ENCODE assay signal across 9 mouse cellular contexts in the genomic region with DNA sequence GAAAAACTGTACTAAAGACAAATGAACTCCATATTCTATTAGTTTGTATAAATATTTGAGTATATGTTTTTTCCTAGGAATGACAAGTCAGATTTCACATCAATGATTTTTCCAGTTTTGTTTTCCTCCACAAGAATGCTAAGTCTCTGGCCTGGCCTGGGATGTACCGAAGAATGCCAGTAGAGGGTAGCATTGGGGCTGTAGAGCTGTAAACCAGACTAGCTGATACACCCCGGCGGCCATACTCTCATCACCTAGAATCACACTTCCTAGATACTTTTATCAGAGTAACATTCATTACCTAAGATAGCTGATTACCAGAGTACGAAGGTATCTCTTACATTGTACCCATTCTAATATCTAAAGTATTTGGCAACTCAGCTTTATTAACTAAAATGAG.
DNase-seq lines count a peak whose midpoint lies in the region; TF ChIP-seq lines count a peak whose summit lies in the region.
"Had no signal": no experiment of that assay in that cellular context is flagged by ENCODE, and none has a peak within 500 bp of the region (broad histone marks: within the 10 kb centered on the region; RNA-seq: fewer than 3 reads in every experiment).

No protein-coding gene starts in this region.

- no peaks in the 10 kb centered on the region for H3K9me3 ChIP-seq in MEL (replicated peaks; ENCODE audit: insufficient read depth, low read length)
- H3K9me3 ChIP-seq: limb, embryonic 15.5 days had no signal

- TF ChIP-seq RAD21 in MEL (IDR thresholded peaks at IDR 0.05; ENCODE audit: low read depth, low read length), result peak; percentile 63

- no peak for TF ChIP-seq EP300 in MEL (IDR thresholded peaks at IDR 0.05; ENCODE audit: low read depth in 1 of 2, low read length in 2 of 2)

- H3K9ac ChIP-seq in MEL (ENCODE audit: control insufficient read depth, low read depth, low read length, poor library complexity, severe bottlenecking), result no peak overlapping the region
- H3K9ac ChIP-seq: limb, embryonic 15.5 days had no signal

- H3K27ac ChIP-seq in MEL (ENCODE audit: control insufficient read depth, low read depth, low read length), result no peak overlapping the region
- no peak overlapping the region for H3K27ac ChIP-seq in embryonic fibroblast, embryonic 13.5 days (ENCODE audit: insufficient read depth, low read length)
- H3K27ac ChIP-seq: limb, embryonic 15.5 days had no signal

- WGBS in lung, adult 2 months, result 11% methylated on average over 4 of the region's 4 CpGs

- TF ChIP-seq CTCF in MEL (IDR thresholded peaks at IDR 0.05 in 2 of 3, conservative IDR thresholded peaks at IDR 0.05 in 1 of 3; ENCODE audit: control insufficient read depth in 1 of 3, insufficient read depth in 1 of 3, low read depth in 2 of 3, low read length in 3 of 3, poor library complexity in 1 of 3, severe bottlenecking in 1 of 3), result peak; percentile 40 to 70 (median 59)
- TF ChIP-seq CTCF in embryonic fibroblast, embryonic 13.5 days (IDR thresholded peaks at IDR 0.05; ENCODE audit: borderline replicate concordance, insufficient read depth, low read length), result peak; percentile 50; the same call in 1 of the 2 replicates
- peak; percentile 62 for TF ChIP-seq CTCF in lung, adult 2 months (IDR thresholded peaks at IDR 0.05; ENCODE audit: insufficient read depth, low read length)

- peaks cover 12 to 13% of the 10 kb centered on the region in 2 experiments for H3K4me1 ChIP-seq in MEL (ENCODE audit: control insufficient read depth in 1 of 2, insufficient read depth in 2 of 2, low read length in 2 of 2)
- H3K4me1 ChIP-seq in embryonic fibroblast, embryonic 13.5 days (ENCODE audit: control insufficient read depth, insufficient read depth, low read length), result no peaks in the 10 kb centered on the region
- no peaks in the 10 kb centered on the region for H3K4me1 ChIP-seq in lung, adult 2 months (ENCODE audit: control insufficient read depth, insufficient read depth, low read length)
- H3K4me1 ChIP-seq: limb, embryonic 15.5 days had no signal

- no peaks in the 10 kb centered on the region for H3K79me2 ChIP-seq in MEL (ENCODE audit: control insufficient read depth, insufficient read depth, low read length, poor library complexity)

- DNase-seq in MEL (ENCODE audit: low read depth, low spot score), result peak; percentile 70
- peak; percentile 3 to 31 for DNase-seq in adrenal gland, postnatal 4 days (ENCODE audit: low spot score in 2 of 2)
- peak; percentile 50 to 67 for DNase-seq in heart, postnatal 14 days
- DNase-seq in kidney, postnatal 25 days, result peak; percentile 59 to 79
- DNase-seq in lung, adult 2 months, result peak; percentile 16
- peak; percentile 50 for DNase-seq in ovary, postnatal 36 days (ENCODE audit: low spot score)
- peak; percentile 12 for DNase-seq in yolk sac, embryonic 10.5 days (ENCODE audit: low spot score)

- H3K27me3 ChIP-seq in MEL (ENCODE audit: control insufficient read depth in 1 of 2, insufficient read depth in 2 of 2, low read length in 2 of 2), result no peaks in the 10 kb centered on the region
- H3K27me3 ChIP-seq: limb, embryonic 15.5 days had no signal

- TF ChIP-seq POLR2A in MEL (IDR thresholded peaks at IDR 0.05; ENCODE audit: control insufficient read depth in 1 of 2, insufficient read depth in 1 of 2, low read depth in 1 of 2, low read length in 2 of 2, poor library complexity in 1 of 2), result no peak
- TF ChIP-seq POLR2A in embryonic fibroblast, embryonic 13.5 days (IDR thresholded peaks at IDR 0.05; ENCODE audit: low read depth, low read length), result no peak
- TF ChIP-seq POLR2A in lung, adult 2 months (IDR thresholded peaks at IDR 0.05; ENCODE audit: borderline replicate concordance, extremely low read depth, low read depth, low read length), result no peak

- H3K36me3 ChIP-seq in MEL (ENCODE audit: control insufficient read depth in 1 of 2, insufficient read depth in 2 of 2, low read length in 2 of 2), result peaks cover 0 to 9% of the 10 kb centered on the region in 2 experiments; a peak in 2 of 4 replicates
- H3K36me3 ChIP-seq: limb, embryonic 15.5 days had no signal

- intact Hi-C loops in heart, postnatal 14 days (cut with DNase I), result loop anchor here (1.0 to 10.0 kb wide), 4 partner anchors 155 to 499 kb away; no protein-coding TSS in a partner anchor

- no peak overlapping the region for H3K4me3 ChIP-seq in MEL (ENCODE audit: control insufficient read depth in 1 of 2, insufficient read depth in 1 of 2, low read depth in 2 of 2, low read length in 2 of 2)
- no peak overlapping the region for H3K4me3 ChIP-seq in embryonic fibroblast, embryonic 13.5 days (ENCODE audit: insufficient read depth, low read length)
- no peak overlapping the region for H3K4me3 ChIP-seq in lung, adult 2 months (replicated peaks; ENCODE audit: extremely low read depth, low read depth, low read length)
- H3K4me3 ChIP-seq: limb, embryonic 15.5 days had no signal

TF ChIP-seq in MEL, 35 proteins besides CTCF, POLR2A, EP300 and RAD21:
- TF ChIP-seq UBTF (IDR thresholded peaks at IDR 0.05; ENCODE audit: borderline replicate concordance, insufficient read depth, low read depth, low read length) (no peak), ZC3H11A (IDR thresholded peaks at IDR 0.05; ENCODE audit: low read depth, low read length) (peak; percentile 32; the same call in 1 of the 2 replicates), HCFC1 (IDR thresholded peaks at IDR 0.05; ENCODE audit: low read depth, low read length) (no peak), SMC3 (IDR thresholded peaks at IDR 0.05; ENCODE audit: low read depth, low read length) (peak; percentile 70), GATA1 (IDR thresholded peaks at IDR 0.05; ENCODE audit: low read depth, low read length) (no peak)

Comparison
In these comparisons a context has a peak if more than half of its experiments do, and no peak if none do; other contexts are left out.
1. DNase-seq: peak in every context shown above with its lines; median percentile 70 in MEL; 69 in kidney, postnatal 25 days; 58 in heart, postnatal 14 days; 50 in ovary, postnatal 36 days; 17 in adrenal gland, postnatal 4 days; 16 in lung, adult 2 months; 12 in yolk sac, embryonic 10.5 days.